Mouse (Mus musculus) lung, embryonic 15.5 days (tissue): ENCODE data around the gene Gm45753. TPM values are rescaled to one million over a fixed set of nuclear protein-coding genes. Genes with fewer than 3 reads are reported as not detected.

Experiments used
- ATAC-seq: fragments of 200-750 bp; cut with Nextera tagmentation; 2 replicates; pipeline ENCODE4 v1.8.0; 2017; ENCODE audit warnings: moderate number of reproducible peaks, borderline replicate concordance; ENCODE audit not compliant: low FRiP score, low TSS enrichment; ENCODE audit errors: extremely low read depth
- H3K27ac ChIP-seq: fragments of 300-500 bp; sonication (generic); 2 replicates; pipeline ENCODE4 v1.5.1; 2015; ENCODE audit warnings: moderate library complexity, mild to moderate bottlenecking, inconsistent platforms
- H3K27me3 ChIP-seq: fragments of 300-500 bp; sonication (generic); 2 replicates; pipeline ENCODE4 v1.6.1; 2015; ENCODE audit warnings: inconsistent platforms
- H3K36me3 ChIP-seq: fragments of 300-500 bp; sonication (generic); 2 replicates; pipeline ENCODE4 v1.6.1; 2015; ENCODE audit warnings: inconsistent platforms
- H3K4me1 ChIP-seq: fragments of 300-500 bp; sonication (generic); 2 replicates; pipeline ENCODE4 v1.6.1; 2015; ENCODE audit warnings: inconsistent platforms
- H3K4me2 ChIP-seq: fragments of 300-500 bp; sonication (generic); 2 replicates; pipeline ENCODE4 v1.6.1; 2015; ENCODE audit warnings: inconsistent platforms, mild to moderate bottlenecking, moderate library complexity
- H3K4me3 ChIP-seq: fragments of 300-500 bp; sonication (generic); 2 replicates; pipeline ENCODE4 v1.5.1; 2015; ENCODE audit warnings: mild to moderate bottlenecking, inconsistent platforms
- H3K9ac ChIP-seq: fragments of 300-500 bp; sonication (generic); 2 replicates; pipeline ENCODE4 v1.6.1; 2015; ENCODE audit warnings: inconsistent platforms
- H3K9me3 ChIP-seq: fragments of 300-500 bp; sonication (generic); 2 replicates; pipeline ENCODE4 v1.6.1; 2016; ENCODE audit warnings: inconsistent platforms
- WGBS: fragments of 180-500 bp; shearing (Covaris S2); methylation state at CpG from one replicate; pipeline ENCODE4 v1.1.7; 2015; 5-methylcytosine and 5-hydroxymethylcytosine counted together
- polyA plus RNA-seq: library from polyadenylated mRNA; unstranded; fragments of >200 nt; fragmentation: Nextera tagmentation; extraction: Ambion mirVana; gene quantifications from 2 replicates; pipeline ENCODE4 v1.2.1, GENCODE M21; 2015

Gm45753 gene
- polyA plus RNA-seq, 1 experiment from 2014 or later = not detected

DNA sequence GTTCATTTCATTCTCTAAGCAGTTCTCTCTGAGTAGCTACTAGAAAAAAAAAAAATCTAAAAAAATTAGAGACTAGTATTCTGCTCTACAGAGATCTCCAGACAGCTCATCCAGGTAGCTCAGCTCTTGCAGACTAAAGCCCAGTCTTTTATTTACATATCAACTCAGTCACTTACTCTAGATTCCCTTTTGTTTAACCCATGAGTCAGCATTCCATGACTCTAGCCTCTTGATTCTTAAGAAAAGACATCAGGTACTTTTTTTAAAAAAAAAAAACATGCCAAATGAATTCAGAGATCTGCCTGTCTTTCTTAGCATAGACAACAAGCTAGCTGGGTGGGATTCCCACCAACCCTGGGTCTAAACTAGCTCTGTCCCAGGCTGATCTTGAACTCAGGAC lies 39.8 kb downstream of the Gm45753 start:
- no peak for ATAC-seq
- Histone ChIP-seq H3K36me3 (no peaks in the 10 kb centered on the region), H3K4me3 (no peak overlapping the region)

DNA sequence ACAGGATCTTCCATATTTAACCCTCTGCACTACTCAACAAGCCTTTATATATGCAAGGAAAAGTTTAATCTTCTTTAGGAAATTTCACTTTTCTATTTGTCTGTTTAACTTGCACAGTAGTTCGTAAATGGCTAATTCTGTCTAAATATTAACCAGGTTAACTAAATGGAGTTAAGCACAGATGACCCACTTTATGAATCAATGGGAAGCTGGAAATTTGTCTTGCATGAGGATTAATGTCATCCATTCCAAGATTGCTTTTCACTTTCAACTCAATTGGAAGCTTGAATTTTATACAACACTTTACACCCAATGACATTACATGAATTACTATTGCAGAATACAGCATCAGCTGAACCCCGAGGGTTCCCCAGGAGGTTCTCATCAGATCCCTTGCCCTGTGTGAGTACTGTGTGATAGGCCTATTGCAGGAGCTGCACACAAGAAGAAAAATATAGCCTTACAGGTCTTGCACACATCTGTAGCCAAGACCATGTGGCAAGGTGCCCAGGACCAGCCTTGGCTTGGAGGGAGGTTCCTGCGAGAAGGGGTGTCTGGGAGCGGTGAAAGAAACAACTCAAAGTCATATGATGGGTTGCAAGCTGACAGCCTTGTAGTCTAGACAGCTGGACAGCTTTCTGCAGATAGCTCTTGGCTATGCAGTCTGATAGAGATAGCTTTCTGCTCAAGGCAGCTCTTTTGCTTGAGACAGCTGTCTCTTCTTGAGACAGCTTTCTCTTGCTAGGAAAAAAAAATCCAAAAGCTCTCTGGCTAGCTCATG lies 40.5 kb downstream of the Gm45753 start:
- ATAC-seq = peak; percentile 72; the same call in 1 of the 2 replicates
- H3K4me1 ChIP-seq = peaks cover 12% of the 10 kb centered on the region
- no peak overlapping the region for H3K4me2 ChIP-seq
- no peaks in the 10 kb centered on the region; the same call in 1 of the 2 replicates for H3K9me3 ChIP-seq
- H3K4me3 ChIP-seq = no peak overlapping the region
- H3K27me3 ChIP-seq = no peaks in the 10 kb centered on the region
- no peak overlapping the region for H3K27ac ChIP-seq
- no peaks in the 10 kb centered on the region for H3K36me3 ChIP-seq
- WGBS = 59% methylated on average over 4 of the region's 4 CpGs
- no peak overlapping the region for H3K9ac ChIP-seq

More for the DNA sequence above, 39.8 kb downstream of the Gm45753 start:
- H3K27me3 ChIP-seq = no peaks in the 10 kb centered on the region
- H3K4me1 ChIP-seq = peaks cover 12% of the 10 kb centered on the region
- H3K4me2 ChIP-seq = no peak overlapping the region
- H3K27ac ChIP-seq = no peak overlapping the region
- no peak overlapping the region for H3K9ac ChIP-seq
- no peaks in the 10 kb centered on the region; the same call in 1 of the 2 replicates for H3K9me3 ChIP-seq

DNA sequence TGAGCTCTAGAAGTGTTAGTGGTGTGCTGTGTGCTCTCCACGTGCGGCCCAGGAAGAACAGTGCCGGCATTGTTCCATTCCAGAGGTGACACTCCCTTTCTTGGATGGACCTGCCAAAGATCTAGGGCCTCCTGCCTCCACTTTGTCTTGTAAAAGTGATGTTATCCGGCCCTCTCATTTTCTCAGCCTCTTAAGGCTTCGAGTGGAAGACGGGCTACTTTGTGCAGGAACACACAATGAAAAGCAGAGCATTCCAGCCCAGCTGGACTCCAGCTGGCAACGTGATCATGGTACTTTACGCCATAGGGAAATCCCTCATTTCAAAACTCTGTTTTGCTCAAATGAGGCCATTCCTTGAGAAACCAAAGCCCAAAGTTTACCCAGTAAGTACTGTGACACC lies 41.3 kb downstream of the Gm45753 start:
- WGBS = 52% methylated on average over 8 of the region's 8 CpGs
- H3K4me2 ChIP-seq = no peak overlapping the region
- H3K4me3 ChIP-seq = no peak overlapping the region
- no peak for ATAC-seq
- no peak overlapping the region for H3K9ac ChIP-seq
- no peaks in the 10 kb centered on the region; the same call in 1 of the 2 replicates for H3K9me3 ChIP-seq
- H3K4me1 ChIP-seq = peaks cover 12% of the 10 kb centered on the region
- H3K36me3 ChIP-seq = no peaks in the 10 kb centered on the region
- H3K27ac ChIP-seq = peak overlapping the region; percentile 19
- H3K27me3 ChIP-seq = no peaks in the 10 kb centered on the region

DNA sequence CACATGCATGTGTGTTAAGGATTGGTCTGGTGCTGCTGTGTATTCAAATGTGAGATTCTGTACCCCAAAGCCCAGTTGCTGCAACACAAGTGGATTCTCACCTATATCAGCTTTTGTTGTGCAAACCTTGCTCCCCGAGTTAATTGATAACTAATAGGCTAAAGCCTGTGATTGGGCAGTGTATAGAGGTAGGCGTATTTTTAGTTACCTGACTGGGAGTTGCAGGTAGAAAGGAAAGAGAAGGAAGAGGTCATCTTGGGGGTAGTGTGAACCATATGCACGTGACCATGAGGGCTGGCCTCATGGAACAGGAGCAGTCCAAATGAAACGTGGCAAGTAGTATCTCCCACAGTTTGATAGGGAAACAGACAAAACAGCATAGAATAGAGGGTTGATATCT lies 43.3 kb downstream of the Gm45753 start:
- ATAC-seq = no peak
- 84% methylated on average over 4 of the region's 4 CpGs for WGBS
- Histone ChIP-seq H3K27me3 (no peaks in the 10 kb centered on the region), H3K4me3 (no peak overlapping the region), H3K9ac (no peak overlapping the region), H3K4me1 (peaks cover 12% of the 10 kb centered on the region), H3K27ac (no peak overlapping the region), H3K9me3 (no peaks in the 10 kb centered on the region; the same call in 1 of the 2 replicates), H3K36me3 (no peaks in the 10 kb centered on the region), H3K4me2 (no peak overlapping the region)

DNA sequence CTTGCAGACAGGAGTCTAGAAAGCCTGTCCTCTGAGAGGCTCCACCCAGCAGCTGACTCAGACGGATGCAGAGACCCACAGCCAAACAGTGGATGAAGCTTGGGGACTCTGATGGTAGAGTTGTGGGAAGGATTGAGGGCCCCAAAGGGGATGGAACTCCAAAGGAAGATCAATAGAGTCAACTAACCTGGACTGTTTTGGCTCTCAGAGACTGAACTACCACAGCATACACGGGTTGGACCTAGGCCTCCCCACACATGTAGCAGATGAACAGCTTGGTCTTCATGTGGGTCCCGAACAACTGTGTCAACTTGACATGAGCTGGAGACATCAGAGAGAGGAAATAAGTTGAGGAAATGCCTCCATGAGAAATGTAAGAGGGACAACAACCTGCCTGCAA lies 45.4 kb downstream of the Gm45753 start:
- WGBS = 83% methylated on average over 3 of the region's 3 CpGs
- no peak overlapping the region for H3K4me2 ChIP-seq
- no peak overlapping the region for H3K27ac ChIP-seq
- no peaks in the 10 kb centered on the region for H3K36me3 ChIP-seq
- H3K27me3 ChIP-seq = no peaks in the 10 kb centered on the region
- no peak overlapping the region for H3K9ac ChIP-seq
- ATAC-seq = no peak
- no peaks in the 10 kb centered on the region; the same call in 1 of the 2 replicates for H3K9me3 ChIP-seq
- H3K4me1 ChIP-seq = peaks cover 5% of the 10 kb centered on the region; the same call in 1 of the 2 replicates
- no peak overlapping the region for H3K4me3 ChIP-seq

DNA sequence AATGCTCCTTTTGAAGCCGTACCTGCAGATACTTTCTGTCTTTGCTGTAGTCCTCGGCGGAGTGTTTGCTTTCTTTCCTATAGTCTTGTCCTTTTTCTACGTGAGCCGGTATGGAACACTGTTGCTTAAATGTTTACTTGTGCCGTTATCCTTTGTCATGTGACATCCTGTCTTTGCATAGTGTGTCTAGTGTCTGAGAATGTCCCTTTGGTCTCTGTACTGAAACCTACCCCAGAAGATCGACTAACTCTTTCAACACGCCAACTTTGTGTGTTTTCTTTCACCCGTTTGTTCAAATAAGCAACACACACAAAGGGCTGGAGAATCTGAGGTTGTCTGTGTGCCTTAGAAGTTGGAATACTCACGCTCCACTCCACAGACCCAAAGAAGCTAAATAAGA lies 46.3 kb downstream of the Gm45753 start, which contains the start of gene F11:
TSS of gene F11 (minus strand) at position 112 of the 400 bp plus-strand sequence.
- Histone ChIP-seq H3K36me3 (no peaks in the 10 kb centered on the region), H3K9ac (no peak within 1 kb of the TSS), H3K4me3 (no peak within 1 kb of the TSS), H3K27me3 (no peaks in the 10 kb centered on the region), H3K4me2 (no peak within 1 kb of the TSS), H3K9me3 (no peaks in the 10 kb centered on the region; the same call in 1 of the 2 replicates), H3K4me1 (no peaks in the 10 kb centered on the region; the same call in 1 of the 2 replicates), H3K27ac (no peak within 1 kb of the TSS)
- WGBS = 50% methylated on average over 10 of the region's 10 CpGs
- ATAC-seq = no peak

DNA sequence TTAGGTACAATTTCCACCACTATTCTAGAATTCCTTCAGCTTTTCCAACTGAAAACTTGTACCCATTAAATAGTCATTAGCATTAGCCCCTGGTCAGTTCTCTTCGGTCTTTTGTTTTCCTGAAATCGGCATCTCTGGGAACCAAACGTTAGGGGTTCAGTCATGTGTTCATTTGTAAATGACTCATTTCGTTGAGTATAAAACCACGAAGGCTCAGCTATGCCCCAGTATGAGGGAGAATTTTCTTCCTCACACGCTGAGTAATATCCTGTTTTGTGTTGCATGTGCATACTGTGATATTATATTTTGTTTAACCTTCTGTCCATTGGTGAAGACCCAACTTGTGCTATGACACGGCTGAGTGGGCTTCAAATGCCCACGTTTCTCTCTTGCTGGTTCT lies 49.8 kb downstream of the Gm45753 start:
- no peak for ATAC-seq
- no peaks in the 10 kb centered on the region for H3K4me1 ChIP-seq
- WGBS = 80% methylated on average over 8 of the region's 8 CpGs
- H3K4me2 ChIP-seq = no peak overlapping the region
- no peak overlapping the region for H3K27ac ChIP-seq
- no peaks in the 10 kb centered on the region for H3K27me3 ChIP-seq
- no peak overlapping the region for H3K4me3 ChIP-seq
- H3K36me3 ChIP-seq = no peaks in the 10 kb centered on the region
- no peaks in the 10 kb centered on the region for H3K9me3 ChIP-seq
- H3K9ac ChIP-seq = no peak overlapping the region

DNA sequence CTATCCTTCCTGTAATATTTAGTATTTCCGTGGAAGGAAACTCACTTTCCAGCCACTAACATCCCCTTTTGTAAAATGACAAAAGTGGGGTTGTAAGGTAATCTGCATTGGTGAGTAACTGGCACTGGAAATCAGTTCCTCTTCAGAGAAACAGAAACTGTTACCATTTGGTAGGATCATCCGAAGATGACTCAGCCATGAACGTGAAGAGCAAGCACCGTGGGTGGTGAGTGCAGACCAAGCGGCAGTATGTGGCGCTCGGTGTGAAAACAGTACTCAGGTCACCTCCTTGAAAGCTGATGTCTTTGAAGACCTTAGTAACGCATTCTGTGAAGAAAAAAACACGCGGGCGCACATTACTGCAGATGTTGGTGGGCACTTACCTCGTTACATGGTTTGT lies 53.2 kb downstream of the Gm45753 start:
- H3K9ac ChIP-seq = no peak overlapping the region
- H3K36me3 ChIP-seq = no peaks in the 10 kb centered on the region
- no peaks in the 10 kb centered on the region for H3K4me1 ChIP-seq
- 80% methylated on average over 12 of the region's 12 CpGs for WGBS
- no peak for ATAC-seq
- H3K9me3 ChIP-seq = no peaks in the 10 kb centered on the region
- H3K27me3 ChIP-seq = no peaks in the 10 kb centered on the region
- H3K27ac ChIP-seq = no peak overlapping the region
- H3K4me2 ChIP-seq = no peak overlapping the region
- H3K4me3 ChIP-seq = no peak overlapping the region

DNA sequence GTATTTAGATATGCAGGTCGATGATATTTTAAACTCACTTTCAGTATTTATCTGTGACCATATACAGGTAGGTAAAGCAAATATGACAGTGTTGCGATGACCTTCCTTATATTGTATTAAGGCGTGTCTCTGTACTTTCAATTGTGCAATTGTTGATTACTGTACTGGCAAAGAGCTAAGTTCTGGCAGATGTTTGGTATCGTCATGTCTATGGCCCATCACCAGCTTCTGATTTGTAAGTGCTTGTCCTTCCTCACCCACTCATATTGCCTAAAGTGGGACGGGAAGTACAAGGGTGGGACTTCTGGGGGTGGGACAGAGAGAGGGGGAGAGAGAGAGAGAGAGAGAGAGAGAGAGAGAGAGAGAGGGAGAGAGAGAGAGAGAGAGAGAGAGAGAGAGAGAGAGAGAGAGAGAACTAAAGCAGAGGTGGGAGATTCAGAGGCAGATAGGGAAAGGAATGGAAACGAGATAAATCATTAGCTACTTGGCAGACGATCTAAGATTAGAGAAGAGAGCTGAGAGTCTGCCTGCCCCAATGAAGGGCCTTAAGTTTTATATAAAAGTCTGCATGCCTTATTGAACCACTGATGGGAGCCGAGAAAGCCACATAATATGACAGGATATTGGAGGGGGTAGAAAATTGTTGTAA lies 53.9 kb downstream of the Gm45753 start:
- no peak overlapping the region for H3K4me3 ChIP-seq
- no peaks in the 10 kb centered on the region for H3K27me3 ChIP-seq
- no peak for ATAC-seq
- no peak overlapping the region for H3K9ac ChIP-seq
- H3K9me3 ChIP-seq = no peaks in the 10 kb centered on the region
- H3K4me2 ChIP-seq = no peak overlapping the region
- H3K27ac ChIP-seq = no peak overlapping the region
- 63% methylated on average over 8 of the region's 8 CpGs for WGBS
- H3K4me1 ChIP-seq = no peaks in the 10 kb centered on the region
- H3K36me3 ChIP-seq = no peaks in the 10 kb centered on the region

DNA sequence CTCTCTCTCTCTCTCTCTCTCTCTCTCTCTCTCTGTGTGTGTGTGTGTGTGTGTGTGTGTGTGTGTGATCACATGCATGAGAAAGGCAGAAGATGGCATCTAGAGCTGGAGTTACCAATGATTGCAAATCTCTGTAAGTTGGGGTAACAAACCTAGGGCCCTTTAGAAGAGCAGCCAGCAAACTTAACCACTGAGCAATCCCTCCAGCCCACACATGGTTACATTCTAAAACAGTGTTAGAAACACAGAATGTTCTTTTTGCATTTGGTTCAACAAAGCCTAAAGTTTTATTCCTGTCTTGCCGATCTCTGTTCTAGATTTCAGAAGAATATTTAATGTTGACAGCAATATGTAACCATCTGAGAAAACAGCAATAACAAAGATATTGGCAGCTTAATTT lies 54.7 kb downstream of the Gm45753 start:
- Histone ChIP-seq H3K27ac (no peak overlapping the region), H3K27me3 (no peaks in the 10 kb centered on the region), H3K4me3 (no peak overlapping the region), H3K9me3 (no peaks in the 10 kb centered on the region), H3K4me2 (no peak overlapping the region), H3K4me1 (no peaks in the 10 kb centered on the region), H3K36me3 (no peaks in the 10 kb centered on the region), H3K9ac (no peak overlapping the region)
- ATAC-seq = no peak
- 88% methylated on average over 1 of the region's 1 CpGs for WGBS

DNA sequence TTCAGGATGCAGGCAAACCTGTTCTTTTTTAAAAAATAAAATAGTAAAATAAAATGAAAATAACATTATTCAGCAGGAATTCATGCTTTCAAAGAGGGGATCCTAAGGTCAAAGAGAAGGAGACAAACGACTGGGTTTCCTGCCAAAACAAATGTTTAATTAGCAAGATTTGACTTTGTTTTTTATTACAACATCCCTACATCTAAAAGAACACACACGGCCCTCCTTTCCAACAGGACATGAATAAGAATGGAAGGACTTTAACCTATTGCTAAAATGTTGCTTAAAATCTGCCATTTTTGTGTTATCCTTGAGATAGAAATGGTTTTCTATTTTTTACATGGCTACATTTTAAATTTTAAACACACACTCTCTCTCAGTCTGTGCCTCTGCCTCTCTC lies 55.2 kb downstream of the Gm45753 start:
- no peak for ATAC-seq
- WGBS = 27% methylated on average over 2 of the region's 2 CpGs
- H3K27ac ChIP-seq = no peak overlapping the region
- no peaks in the 10 kb centered on the region for H3K9me3 ChIP-seq
- H3K36me3 ChIP-seq = no peaks in the 10 kb centered on the region
- no peak overlapping the region for H3K4me2 ChIP-seq
- no peaks in the 10 kb centered on the region for H3K27me3 ChIP-seq
- H3K4me1 ChIP-seq = no peaks in the 10 kb centered on the region
- H3K4me3 ChIP-seq = no peak overlapping the region
- H3K9ac ChIP-seq = no peak overlapping the region

DNA sequence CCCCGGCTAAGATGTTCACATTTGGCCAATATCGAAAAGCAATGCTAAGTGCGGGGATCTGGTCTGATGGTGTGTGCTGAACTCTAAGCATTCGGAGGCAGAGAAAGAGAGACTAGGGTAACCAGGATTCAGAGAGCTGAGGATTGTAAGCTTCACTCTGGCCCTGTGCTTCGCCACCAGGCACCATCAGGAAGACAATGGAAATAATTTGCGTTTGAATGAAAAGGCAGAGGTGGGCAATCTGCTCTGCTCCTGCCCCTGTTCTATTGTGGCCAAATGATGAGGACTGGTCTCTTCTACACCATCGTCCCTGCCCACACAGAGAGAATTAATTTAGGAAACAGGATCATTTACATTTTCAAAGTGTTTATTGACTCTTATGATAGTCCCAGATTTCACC lies 62.0 kb downstream of the Gm45753 start:
- no peak overlapping the region for H3K4me3 ChIP-seq
- no peaks in the 10 kb centered on the region for H3K36me3 ChIP-seq
- no peaks in the 10 kb centered on the region for H3K27me3 ChIP-seq
- H3K9ac ChIP-seq = no peak overlapping the region
- H3K27ac ChIP-seq = no peak overlapping the region
- H3K4me2 ChIP-seq = no peak overlapping the region
- ATAC-seq = no peak
- H3K4me1 ChIP-seq = no peaks in the 10 kb centered on the region
- no peaks in the 10 kb centered on the region for H3K9me3 ChIP-seq
- WGBS = 71% methylated on average over 7 of the region's 7 CpGs
